Mouse (Mus musculus) frontal cortex, adult (tissue): ENCODE measurements around the gene Usp29.

Source experiments
- ATAC-seq: cut with Nextera tagmentation; 2 replicates; pipeline ENCODE4 v1.9.2; 2017; ENCODE audit warnings: mild to moderate bottlenecking, moderate library complexity, mixed read lengths; ENCODE audit not compliant: low TSS enrichment

Gene Usp29

DNA sequence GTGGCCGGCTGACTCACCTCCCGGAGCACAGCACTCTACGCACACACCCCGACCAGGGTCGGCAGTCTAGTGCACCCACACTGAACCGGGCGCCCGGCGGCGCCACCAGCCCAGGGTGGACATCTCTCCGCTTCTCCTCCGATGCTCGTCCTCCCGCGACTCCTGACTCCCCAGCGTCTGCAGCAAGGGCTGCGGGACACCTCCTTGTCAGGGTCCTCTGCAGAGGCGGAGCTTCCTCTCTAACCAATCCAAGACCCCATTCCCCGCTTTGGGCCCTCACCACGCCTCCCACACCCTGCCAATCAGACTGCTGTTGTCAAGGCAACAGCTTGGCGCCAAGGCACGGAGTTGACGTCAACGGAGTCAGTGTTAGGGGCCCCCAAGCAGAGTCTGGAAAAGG, at the start of gene Usp29, which contains the start of gene Peg3:
Gene Usp29, plus strand, starts transcription at position 338 of the 400 bp plus-strand sequence.
Gene Peg3, minus strand, starts transcription at position 191 of the 400 bp plus-strand sequence.
- peak; percentile 39 for ATAC-seq

DNA sequence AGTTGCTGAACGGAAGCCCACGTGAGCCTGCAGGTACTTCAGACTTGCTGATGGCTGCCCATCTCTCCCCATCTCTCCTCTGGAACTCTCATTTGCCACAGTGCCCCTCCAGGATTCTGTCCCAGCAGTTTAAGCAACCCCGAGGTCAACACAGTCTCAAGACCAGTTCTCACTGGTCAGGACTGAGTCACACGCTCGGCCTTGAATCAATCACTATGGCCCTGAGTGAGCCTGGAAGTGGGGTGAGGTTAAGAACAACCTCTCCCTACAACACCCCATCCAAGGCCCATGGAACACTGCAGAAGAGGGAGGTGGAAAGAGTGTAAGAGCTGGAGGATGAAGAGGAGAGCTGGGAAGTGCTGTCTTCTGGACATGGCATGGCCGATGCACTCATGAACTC, 44.9 kb upstream of the Usp29 start:
- no peak for ATAC-seq

DNA sequence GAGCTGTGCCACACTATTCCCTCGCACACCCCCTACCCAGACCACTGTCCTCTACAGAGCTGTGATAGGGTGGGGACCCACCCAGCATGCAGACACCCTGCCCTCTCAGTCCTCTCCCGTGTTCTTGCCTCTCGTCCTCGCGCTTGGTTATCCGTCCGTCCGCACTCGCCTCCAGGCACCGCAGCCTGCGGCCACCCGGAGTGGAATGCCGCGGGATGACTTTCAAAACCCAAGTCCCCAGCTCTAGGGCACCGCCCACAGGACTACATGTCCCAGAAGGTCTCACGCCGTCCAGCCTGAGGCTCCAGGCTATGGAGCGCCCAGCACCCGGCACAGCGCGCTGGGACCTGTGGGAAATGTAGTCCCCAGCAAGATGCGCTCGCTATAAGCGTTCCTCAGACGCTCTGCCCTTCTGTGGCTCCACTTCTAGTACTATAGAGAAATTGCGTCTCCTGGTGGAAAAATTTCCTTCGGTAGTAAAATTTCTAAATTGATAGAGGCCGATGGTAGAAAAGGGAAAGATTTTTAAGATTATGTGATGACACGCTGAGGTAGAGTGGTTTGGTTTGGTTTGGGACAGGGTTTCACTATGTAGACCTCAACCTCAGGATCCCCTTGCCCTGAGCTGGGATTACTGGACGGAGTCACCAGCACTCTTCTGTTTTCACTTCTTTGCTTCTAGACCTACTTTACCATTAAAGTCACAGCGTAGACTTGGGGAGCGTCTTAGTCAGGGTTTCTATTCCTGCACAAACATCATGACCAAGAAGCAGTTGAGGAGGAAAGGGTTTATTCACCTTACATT, 33.9 kb upstream of the Usp29 start, which contains the start of gene Zim1:
Gene Zim1, minus strand, starts transcription at position 210 of the 805 bp plus-strand sequence.
- peak; percentile 100 for ATAC-seq

DNA sequence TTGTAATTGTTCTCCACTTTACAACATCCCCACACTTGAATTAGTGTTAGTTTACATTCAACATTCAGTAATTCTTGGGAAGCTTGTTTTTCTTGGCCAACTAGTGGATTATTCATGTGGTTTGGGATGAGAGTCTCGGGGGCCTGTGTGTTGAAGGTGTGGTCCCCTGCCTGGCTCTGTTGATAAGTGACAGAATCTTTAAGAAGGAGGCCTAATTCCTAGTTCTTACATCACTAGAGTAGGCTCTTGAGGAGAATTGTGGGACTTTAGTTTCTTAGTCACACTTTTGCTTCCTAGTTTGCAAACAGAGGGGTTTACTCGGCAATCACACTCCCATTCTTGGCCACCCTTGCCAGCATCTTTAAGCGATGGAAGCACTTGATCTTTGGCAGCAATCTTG, 31.1 kb upstream of the Usp29 start:
- ATAC-seq: no peak

DNA sequence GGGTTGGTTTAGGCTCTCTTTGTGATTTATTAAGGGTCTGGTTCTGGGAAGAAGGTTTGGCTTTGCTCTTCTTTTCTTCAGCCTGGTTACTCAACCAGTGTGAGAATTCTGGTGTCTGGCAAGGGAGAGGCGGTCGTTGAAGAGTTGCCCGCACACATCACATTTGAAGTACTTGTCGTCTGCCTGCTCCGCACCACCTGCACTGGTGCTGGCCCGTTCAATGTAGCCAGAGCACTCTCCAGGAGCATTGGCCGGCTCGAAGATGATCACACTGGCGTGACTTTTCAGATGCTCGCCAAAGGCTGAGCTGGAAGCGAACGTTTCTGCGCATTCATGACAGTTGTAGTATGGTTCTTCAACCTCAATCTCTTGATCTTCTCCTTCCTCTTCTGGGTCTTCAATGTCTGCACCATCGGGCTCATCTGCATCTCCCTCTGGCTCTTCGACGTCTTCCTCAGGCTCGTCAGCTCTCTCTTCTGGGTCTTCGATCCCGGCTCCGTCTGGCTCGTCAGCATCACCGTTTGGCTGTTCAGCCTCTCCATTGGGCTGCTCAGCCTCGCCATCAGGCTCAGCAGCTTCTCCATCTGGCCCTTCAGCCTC, 22.9 kb upstream of the Usp29 start:
- ATAC-seq: no peak

DNA sequence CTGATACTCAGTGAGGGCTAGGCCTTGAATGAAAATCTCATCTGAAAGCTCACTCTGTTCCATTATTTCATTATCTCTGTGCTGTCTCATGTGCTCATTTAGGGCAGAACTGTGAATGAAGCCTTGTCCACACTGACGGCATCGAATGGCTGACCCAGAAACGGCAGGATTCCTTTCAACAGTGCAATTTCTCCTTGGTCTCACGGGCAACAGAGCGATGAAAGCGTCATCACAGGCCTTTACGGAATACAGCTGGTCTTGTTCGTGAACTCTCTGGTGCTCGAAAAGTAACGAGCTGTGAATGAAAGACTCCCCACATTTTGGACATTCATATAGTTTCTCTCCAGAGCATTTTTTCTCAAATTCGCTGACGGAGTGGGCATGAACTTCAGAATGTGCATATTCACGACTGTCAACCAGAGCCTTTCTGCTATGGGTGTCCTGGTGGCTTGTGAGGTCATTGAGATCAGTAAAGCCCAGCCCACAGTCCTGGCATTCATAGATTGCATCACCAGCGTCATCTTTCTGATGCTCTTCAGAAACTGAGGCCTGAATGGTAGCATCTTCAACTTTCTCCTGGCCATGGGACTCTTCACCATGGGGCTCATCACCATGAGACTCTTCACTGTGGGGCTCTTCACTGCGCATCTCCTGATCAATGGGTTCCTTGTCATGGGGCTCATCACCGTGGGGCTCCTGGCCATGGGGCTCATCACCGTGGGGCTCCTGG, 21.8 kb upstream of the Usp29 start:
- no peak for ATAC-seq

DNA sequence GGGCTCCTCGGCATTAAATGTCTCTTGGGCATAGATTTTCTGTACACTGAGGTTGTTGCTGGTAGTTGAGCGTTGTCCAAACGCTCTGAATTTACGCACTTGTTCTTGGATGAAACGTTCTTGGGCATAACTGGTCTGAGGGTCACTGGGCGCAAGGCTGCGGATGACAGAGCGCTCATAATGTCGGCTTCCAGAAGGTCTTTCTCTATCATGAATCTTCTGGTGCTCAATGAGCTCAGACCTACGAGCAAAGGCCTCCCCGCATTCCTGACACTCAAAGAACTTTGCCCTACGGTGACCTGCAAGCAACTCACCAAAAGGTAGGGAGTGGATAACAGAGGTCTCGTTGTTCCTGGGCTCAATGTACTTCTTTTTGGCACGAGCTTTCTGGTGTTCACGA, 21.0 kb upstream of the Usp29 start:
- no peak for ATAC-seq

DNA sequence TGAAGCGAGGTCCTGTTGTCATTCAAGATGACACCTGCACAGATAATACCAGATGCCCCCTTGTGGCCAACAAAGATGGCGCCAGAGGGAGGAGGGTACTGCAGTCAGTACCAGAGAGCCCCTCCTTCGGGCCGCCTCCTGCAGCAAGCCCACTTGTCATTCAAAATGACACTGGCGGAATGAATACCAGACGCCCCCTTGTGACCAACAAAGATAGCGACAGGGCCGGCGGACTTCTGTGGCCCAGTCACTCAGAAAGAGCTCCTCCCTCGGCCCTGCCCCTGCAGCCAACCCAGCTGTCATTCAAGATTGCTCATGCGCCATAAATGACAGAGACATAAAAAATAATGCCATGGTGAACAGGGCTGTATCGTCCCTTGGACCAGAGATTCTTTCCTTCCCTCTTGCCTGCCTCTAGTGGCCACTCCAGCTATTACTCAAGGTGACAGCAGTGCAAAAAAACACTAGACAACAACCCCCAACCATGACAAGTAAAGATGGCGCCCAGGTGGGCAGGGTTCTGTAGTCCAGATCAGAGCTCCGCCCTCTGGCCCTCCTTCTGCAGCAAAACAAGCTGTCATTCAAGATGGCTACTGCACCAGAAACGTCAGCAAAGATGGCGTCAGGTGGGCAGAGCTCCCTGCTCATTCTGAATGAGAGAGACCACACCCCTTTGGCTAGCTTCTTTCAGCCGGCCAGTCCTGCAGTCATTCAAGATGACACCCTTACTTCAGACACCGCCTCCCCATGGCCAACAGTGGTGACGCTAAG, 2.8 kb upstream of the Usp29 start:
- peak; percentile 51 for ATAC-seq

DNA sequence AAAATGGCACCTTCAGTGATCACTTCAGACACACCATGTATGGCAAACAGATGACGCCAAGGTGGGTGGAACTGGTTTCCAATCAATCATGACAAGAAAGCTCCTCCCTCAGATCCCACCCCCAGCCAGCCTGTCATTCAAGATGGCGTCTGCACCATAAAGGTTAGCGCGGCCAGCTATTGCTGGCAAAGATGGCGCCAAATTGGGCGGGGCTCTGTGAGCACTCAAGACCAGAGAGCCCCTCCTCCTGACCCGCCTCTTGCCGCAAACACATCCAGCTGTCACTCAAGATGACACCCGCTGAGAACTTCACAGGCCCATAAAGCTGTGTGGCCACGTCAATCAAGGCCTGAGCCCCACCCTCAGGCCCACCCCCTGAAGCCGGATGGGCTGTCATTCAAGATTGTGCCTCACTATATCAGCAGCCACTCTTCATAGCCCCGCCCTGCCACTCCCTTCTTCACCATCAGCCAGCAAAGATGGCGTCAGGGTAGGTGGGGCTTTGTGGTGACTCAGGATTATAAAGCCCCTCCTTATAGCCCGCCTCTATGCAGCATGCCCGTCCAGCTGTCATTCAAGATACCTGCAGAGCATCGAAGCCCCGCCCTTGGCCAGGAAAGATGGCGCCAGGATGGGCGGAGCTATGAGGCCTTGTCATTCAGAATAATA, 2.0 kb upstream of the Usp29 start:
- peak; percentile 66 for ATAC-seq

DNA sequence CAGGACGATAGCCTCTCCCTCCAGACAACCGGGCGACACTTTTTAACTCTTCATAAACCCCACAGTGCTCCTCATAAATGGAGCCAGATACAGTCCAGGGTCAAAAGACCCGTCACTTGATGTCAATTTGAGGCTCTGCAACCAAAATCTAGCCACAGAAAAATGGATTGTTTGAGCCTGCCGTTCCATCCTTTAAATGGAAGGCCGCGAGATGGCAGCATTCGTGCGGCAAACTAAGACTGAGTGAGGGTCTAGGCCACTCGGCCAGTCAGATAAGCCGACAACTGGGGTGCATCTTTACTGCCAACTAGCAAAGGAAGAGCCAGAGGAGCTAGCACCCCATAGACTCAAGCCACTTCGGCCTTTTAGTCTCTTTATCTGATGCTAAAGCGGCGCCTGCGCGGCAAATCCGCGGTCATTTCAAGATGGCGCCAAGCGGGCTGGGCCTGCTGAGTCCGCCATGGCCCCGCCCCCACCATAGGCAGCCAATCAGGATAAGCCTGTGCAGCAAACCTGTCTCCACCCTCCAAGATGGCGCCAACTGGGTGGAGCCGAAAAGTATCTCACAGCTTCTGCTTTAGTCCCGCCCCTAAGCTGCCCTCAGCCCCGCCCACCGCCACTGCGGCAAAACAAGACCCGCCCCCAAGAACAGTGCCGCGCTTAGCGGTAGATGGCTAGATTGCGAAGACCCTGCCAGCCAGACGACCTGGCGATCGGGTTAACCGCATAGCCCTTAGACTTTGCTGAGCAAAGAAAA, 1.1 kb upstream of the Usp29 start:
- ATAC-seq: peak; percentile 28

DNA sequence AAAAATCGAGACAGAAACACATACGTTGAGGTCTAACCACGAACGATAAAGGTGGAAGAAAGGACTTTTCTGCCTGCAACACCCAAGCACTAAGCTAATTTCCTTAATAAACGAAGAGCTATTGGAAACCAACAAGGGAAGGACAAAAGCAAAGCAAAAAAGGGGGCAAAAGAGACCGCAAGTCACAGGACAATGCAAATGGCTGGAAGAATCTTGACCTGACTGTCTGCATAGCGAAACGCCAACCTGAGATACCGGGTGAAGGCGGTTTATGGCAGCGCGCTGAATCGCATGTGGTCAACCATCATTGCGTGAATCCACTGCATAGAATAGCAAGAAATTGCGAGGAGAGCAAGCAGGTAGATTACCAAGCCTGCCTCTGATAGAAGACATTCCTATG, 423 bp downstream of the Usp29 start:
- ATAC-seq: no peak

DNA sequence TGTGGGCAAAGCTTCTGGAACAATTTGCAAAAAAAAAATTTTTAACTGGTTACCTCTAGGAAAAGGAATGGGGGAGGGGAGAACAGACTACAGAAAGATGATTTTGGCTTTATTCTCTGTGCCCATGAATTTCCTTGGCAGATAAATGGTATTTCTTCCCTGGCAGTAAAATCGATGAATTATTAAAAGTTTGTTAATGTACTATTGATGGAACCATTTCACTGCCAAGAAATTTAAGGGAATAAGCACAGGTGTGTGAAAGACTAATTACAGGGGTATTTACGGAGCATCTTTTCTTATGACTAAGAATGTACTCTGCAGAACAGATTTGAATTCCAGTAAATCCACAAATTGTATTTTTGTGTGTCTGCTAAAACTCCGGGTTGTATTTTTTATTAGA, 995 bp downstream of the Usp29 start:
- no peak for ATAC-seq

DNA sequence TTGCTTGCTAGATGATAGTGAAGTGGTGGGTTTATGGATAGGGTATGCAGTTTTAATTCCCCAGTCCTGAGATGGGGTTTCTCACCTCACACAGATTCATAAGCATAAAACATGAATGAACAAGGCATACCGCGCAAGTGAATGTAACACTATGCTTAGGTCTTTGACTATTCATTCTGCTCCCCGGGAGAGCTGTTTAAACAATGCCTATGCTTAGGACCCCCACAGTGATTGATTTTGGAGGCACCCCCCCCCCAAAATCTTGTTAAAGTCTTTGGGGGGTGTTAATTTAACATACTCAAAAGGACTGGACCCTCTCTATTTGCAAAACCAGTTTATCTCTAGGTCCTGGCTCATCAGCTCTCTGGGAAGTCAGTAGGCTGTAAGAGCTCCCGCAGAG, 1.6 kb downstream of the Usp29 start:
- no peak for ATAC-seq

DNA sequence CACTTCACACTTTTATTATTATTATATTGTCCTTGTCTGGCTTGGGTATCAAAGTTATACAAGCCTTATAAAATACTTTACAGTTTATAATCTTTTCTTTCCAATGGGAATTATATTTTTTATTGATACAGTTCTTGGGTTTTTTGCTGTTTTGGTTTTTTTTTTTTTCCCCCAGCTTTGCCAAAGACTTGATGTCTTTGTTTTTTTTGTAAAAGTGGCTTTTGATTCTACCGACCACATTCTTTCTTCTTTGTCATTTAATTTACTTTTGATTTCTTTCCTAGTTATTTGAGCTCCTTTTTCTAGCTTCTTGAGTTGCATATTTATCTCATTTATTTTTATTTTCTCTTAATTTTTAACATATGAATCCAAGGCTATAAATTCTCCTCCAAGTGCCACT, 5.7 kb downstream of the Usp29 start:
- ATAC-seq: no peak

DNA sequence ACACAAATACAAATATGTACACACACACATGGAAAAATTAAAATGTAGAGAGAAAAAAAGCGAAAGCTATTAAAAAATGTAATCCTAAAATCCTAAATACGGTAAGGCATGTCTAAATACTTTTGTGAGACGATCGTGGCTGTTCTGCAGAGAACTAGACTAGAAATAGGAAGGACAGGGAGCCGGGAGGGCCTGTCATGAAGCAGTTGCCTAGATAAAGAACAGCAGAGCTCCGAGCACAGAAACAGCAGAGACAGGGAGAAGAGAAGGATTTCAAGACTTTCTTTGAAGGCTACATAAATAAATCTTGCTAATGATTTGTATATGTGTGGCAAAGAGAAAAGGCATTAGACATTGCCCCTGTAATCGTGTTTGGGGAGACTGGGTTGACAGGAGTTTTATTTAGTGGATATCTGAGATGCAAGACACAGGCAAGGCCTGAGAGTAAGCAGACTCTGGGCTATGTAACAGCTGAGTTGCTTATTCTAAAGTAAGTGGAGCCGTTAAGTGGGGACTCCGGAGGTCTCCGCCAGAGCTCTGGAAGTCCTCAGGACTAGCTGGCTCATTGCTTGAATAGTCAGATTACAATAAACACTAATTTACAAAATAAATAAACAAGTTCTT, 14.0 kb downstream of the Usp29 start:
- ATAC-seq: no peak

DNA sequence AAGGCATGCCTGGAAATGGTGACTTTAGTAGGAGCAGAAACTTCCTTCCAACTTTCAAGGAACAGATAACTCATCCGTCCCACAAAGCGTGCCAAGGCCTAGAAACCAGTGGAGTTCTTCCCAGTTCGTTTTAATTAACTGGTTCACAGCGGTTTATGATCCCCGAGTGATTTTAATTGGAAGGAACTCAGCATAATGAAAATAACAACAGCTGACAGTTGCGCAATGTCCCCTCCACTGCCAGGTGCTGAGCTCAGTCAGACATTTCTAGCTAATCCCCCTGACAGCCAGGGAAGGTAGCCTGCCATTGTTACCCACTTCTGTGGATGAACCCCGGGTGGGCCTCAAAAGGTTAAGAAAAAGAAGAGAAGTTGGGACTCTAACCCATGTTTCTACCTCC, 18.8 kb downstream of the Usp29 start:
- no peak for ATAC-seq

DNA sequence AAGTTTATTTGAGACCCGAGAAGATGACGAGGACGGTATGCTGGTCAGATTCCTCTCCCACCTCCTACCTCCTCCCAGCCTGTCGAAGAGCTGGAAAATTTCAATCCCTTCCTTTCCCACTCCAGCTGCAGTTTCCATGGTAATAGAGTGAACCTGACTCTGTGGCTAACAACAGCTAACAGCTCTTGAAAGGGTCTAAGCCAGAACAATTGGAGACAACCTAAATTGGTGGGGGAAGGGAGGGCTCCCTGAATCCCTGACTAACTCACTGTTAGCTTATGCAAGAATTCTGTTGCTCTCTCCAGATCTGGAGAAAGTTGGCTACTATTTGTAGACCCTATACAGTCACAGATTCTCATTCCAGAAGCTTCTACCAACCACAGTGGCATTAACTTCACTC, 23.1 kb downstream of the Usp29 start:
- ATAC-seq: no peak

DNA sequence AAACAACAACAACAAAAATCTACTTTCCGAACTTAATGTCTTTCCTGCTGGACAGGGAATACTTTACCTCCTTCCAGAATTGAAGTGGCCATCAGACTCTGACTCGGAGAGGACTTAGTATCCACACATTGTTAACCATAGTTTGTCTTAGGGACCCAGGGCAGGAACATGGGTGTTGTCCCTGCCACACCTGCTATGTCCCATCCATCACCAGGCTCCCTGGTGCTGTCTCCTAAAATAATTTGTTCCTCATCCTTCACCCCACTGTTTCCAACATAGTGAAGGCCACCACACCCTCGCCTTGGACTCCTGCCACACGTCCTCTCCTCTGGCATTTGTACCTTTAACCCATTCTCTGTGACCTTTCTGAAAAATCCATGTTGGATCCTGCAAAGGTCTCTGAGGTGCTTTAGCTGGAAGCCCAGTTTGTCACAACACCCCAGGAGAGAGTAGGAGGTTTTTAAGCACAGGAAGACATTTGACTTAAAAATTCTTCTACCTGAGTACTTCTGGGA, 26.5 kb downstream of the Usp29 start:
- no peak for ATAC-seq

DNA sequence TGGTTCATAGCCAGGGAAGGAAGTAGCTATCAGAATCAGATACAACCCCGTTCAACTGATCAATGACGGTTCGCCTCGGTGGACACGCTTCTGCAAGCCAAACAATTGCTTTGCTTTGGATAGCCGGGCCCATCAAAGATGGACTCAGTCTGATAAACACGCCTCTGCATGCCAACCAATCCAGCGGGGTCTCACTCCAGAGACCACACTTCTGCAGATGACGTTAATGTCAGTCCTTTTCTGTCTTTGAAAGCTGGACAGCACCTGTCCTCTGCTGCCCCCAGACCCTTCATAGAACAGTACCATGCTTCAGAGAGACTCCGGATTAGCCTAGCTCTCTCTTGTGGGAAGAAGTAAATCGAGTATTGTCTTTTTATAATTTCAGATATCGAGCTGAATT, 29.3 kb downstream of the Usp29 start:
- no peak for ATAC-seq

DNA sequence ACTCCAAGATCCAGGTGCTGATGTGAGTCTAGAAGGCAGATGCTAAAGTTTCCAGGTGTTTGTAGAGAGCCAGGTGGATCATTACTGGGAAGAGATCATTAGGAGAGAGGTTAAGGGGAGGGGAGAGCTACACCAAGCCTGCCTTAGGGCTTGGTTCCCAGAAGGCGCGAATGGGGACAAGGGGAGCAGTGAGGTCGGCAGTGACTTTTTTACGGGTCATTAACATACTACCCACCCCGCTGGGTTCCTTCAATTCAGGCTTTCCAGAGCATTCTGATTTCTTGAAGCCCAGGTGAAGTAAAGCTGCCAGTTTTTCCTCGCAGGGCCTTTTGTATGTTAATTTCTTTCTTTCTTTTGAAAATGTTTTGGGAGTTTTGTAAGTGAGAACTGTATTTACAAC, 29.8 kb downstream of the Usp29 start:
- no peak for ATAC-seq
